Mouse (Mus musculus): ENCODE results near the gene Mtor. TPM values are rescaled to one million over a fixed set of nuclear protein-coding genes. Genes with fewer than 3 reads are reported as not detected.

The Mtor gene
- polyA plus RNA-seq, 1 experiment = 75.5 TPM

DNA sequence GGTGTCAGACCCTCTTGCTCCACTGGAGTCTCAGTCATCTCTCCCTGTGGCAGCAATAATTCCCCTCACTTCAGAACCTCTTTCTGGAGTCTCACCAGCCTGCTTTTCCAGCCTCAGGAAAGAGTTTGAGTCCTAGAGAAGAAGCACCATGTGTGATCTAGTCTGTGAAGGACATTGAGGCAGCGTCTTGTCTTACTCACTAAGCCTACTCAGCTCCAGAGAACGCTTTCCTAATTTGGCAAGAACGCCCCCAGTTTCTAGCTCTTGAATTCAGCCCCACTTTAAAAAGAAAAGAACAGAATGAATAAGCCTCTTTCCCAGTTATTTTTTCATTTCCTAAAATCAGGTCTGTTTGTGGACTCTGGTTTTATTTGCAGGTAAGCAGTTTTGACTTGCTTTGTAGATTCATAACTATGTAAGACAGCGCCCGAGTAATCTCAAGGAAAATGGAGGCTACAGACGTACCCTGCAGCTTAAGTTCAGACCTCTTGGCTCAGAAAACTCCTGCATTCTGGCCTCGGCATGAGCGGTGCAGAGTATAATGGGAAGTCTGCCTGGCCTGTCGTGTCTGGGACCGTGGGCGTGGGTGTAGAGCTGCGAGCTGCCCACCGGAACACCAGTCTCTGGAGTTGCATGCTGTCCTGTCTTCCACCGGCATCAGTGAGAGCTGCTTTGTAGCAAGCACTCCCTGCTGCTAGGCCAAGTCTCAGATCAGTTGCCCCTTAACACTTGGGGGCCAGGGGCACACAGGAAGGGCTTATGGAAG is 59.9 kb downstream of the Mtor start:
- no peaks in the 10 kb centered on the region for H3K27me3 ChIP-seq (ENCODE audit: control insufficient read depth, insufficient read depth, low read length)
- H3K36me3 ChIP-seq (ENCODE audit: control insufficient read depth, insufficient read depth, low read length) = peaks cover 2% of the 10 kb centered on the region; the same call in 1 of the 2 replicates
- no peaks in the 10 kb centered on the region; the same call in 1 of the 2 replicates for H3K4me1 ChIP-seq (ENCODE audit: control insufficient read depth, insufficient read depth, low read length)
- no peak overlapping the region for H3K4me3 ChIP-seq (ENCODE audit: control insufficient read depth, low read depth, low read length)
- H3K27ac ChIP-seq (ENCODE audit: control insufficient read depth, insufficient read depth, low read depth, low read length) = no peak overlapping the region
- no peak for TF ChIP-seq CTCF (IDR thresholded peaks at IDR 0.05; ENCODE audit: control insufficient read depth, insufficient read depth, insufficient replicate concordance, low read depth, low read length)
- no peak for TF ChIP-seq POLR2A (IDR thresholded peaks at IDR 0.05; ENCODE audit: control insufficient read depth, low read depth, low read length)

DNA sequence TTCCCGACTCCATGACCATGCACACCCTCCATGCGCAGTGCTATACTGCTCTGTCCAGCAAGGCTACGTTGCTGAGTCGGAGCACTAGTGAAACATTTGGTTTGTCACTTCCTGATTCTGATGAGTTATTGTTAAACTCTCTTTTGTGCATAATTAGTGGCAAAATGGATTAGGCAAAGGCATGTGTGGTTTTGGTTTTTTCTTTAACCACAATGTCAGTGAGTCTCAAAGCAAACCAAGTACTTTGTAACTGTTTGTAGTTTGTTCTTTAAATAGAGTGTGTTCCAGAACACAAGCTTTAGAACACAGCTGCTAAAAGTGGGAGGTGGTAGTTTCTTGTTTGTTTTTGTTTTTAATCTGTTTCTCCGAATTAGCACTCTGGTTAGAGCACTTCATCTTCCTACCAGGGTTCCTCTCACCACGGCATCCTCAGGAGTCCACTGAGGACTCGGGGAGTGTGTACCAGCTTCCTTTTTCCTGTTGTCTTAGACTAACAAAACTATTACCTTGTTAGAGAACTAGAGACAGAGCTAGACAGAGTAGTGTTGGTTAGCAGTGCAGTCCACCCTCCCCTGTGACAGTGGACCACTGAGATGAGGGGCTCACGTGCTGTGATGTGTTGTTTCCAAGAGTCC is 61.2 kb downstream of the Mtor start:
- no peaks in the 10 kb centered on the region; the same call in 1 of the 2 replicates for H3K4me1 ChIP-seq (ENCODE audit: control insufficient read depth, insufficient read depth, low read length)
- H3K4me3 ChIP-seq (ENCODE audit: control insufficient read depth, low read depth, low read length) = no peak overlapping the region
- no peaks in the 10 kb centered on the region for H3K27me3 ChIP-seq (ENCODE audit: control insufficient read depth, insufficient read depth, low read length)
- H3K36me3 ChIP-seq (ENCODE audit: control insufficient read depth, insufficient read depth, low read length) = peaks cover 2% of the 10 kb centered on the region; the same call in 1 of the 2 replicates
- no peak overlapping the region for H3K27ac ChIP-seq (ENCODE audit: control insufficient read depth, insufficient read depth, low read depth, low read length)
- TF ChIP-seq POLR2A (IDR thresholded peaks at IDR 0.05; ENCODE audit: control insufficient read depth, low read depth, low read length) = no peak
- no peak for TF ChIP-seq CTCF (IDR thresholded peaks at IDR 0.05; ENCODE audit: control insufficient read depth, insufficient read depth, insufficient replicate concordance, low read depth, low read length)

DNA sequence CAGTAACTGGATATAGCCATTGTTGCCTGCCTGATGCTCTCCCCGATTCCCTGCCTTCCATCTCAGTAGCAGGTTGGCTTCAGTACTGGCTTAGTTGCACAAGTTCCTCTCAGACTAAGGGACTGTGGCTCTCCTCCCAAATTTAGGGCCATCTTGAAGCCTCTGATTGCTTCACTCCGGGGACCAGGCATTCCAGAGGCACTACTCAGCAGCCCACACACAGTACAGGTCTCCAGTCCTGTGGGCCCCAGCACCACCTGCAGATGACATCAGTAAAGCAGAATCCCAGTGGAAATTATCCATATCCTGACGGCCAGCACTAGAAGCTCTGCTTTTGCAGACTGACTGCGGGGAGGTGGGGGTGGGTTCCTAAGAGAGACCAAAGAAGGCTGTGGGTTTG is 62.3 kb downstream of the Mtor start:
- no peak overlapping the region for H3K27ac ChIP-seq (ENCODE audit: control insufficient read depth, insufficient read depth, low read depth, low read length)
- no peaks in the 10 kb centered on the region; the same call in 1 of the 2 replicates for H3K4me1 ChIP-seq (ENCODE audit: control insufficient read depth, insufficient read depth, low read length)
- TF ChIP-seq POLR2A (IDR thresholded peaks at IDR 0.05; ENCODE audit: control insufficient read depth, low read depth, low read length) (no peak), CTCF (IDR thresholded peaks at IDR 0.05; ENCODE audit: control insufficient read depth, insufficient read depth, insufficient replicate concordance, low read depth, low read length) (no peak)
- no peaks in the 10 kb centered on the region for H3K27me3 ChIP-seq (ENCODE audit: control insufficient read depth, insufficient read depth, low read length)
- H3K4me3 ChIP-seq (ENCODE audit: control insufficient read depth, low read depth, low read length) = no peak overlapping the region
- peaks cover 4% of the 10 kb centered on the region for H3K36me3 ChIP-seq (ENCODE audit: control insufficient read depth, insufficient read depth, low read length)

DNA sequence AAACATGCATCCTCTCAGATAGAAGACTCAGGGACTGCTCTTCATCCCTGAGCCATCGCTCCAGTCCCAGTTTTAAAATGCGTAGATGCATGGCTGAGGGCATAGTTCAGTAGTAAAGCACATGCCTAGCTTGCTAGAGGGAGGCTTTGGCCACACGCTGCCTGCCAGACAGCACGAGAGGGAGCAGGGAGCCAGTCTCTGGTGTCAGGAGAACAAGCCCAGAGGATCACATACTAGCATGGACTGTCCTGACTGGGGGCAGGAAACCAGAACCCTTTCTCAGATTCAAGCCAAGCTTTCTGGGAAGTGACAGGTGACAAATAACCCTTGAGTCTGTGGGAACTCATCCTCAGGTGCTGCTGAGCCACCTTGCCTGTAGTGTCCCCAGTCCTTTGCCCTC is 62.9 kb downstream of the Mtor start:
- TF ChIP-seq POLR2A (IDR thresholded peaks at IDR 0.05; ENCODE audit: control insufficient read depth, low read depth, low read length) = no peak
- no peak for TF ChIP-seq CTCF (IDR thresholded peaks at IDR 0.05; ENCODE audit: control insufficient read depth, insufficient read depth, insufficient replicate concordance, low read depth, low read length)
- Histone ChIP-seq H3K27me3 (ENCODE audit: control insufficient read depth, insufficient read depth, low read length) (no peaks in the 10 kb centered on the region), H3K36me3 (ENCODE audit: control insufficient read depth, insufficient read depth, low read length) (peaks cover 4% of the 10 kb centered on the region), H3K4me3 (ENCODE audit: control insufficient read depth, low read depth, low read length) (no peak overlapping the region), H3K4me1 (ENCODE audit: control insufficient read depth, insufficient read depth, low read length) (no peaks in the 10 kb centered on the region; the same call in 1 of the 2 replicates), H3K27ac (ENCODE audit: control insufficient read depth, insufficient read depth, low read depth, low read length) (no peak overlapping the region)

DNA sequence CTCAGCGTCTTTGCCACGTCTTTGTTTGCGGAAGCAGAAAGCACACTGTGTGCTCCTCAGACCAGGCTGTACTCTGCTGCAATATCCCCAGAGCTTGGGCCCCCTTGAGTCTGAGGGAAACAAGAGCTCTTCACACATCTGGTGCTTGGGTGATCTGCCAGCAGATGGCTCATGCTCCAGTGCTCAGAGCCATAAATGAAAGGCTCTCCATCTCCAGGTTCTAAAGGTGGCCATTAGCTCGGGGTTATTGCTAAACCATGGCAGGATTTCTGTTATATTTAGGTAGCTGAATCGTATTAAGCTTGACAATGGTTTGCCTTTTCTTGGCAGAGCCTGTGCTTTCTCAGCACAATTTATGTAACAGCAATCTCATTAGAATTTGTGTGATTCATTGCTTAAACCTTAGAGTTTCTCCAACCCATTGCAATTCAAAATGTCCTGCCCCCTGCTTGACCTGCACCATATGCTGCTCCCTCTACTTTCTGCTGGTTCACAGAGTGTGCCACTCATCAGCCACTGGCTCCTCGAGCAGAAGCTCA is 64.7 kb downstream of the Mtor start:
- peaks cover 4% of the 10 kb centered on the region for H3K36me3 ChIP-seq (ENCODE audit: control insufficient read depth, insufficient read depth, low read length)
- no peak overlapping the region for H3K27ac ChIP-seq (ENCODE audit: control insufficient read depth, insufficient read depth, low read depth, low read length)
- TF ChIP-seq CTCF (IDR thresholded peaks at IDR 0.05; ENCODE audit: control insufficient read depth, insufficient read depth, insufficient replicate concordance, low read depth, low read length) (no peak), POLR2A (IDR thresholded peaks at IDR 0.05; ENCODE audit: control insufficient read depth, low read depth, low read length) (no peak)
- no peaks in the 10 kb centered on the region for H3K27me3 ChIP-seq (ENCODE audit: control insufficient read depth, insufficient read depth, low read length)
- no peak overlapping the region for H3K4me3 ChIP-seq (ENCODE audit: control insufficient read depth, low read depth, low read length)
- H3K4me1 ChIP-seq (ENCODE audit: control insufficient read depth, insufficient read depth, low read length) = no peaks in the 10 kb centered on the region; the same call in 1 of the 2 replicates

DNA sequence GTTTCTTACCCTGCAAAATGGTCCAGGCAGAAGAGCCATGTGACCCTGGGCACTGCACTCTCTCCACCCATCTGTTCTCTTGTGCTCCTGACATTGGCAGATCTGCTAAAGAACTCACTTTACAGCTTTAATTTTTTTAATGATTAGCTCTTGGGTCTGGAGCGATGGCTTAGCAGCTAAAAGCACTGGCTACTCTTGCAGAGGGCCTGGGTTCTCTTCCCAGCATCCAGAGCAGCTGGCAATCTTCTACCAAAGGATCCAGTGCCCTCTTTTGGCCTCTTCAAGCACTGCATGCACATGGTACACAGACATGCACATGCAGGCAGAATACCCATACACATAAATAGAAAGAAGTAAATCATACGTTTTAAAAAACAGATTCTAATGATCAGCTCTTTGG is 66.9 kb downstream of the Mtor start:
- Histone ChIP-seq H3K4me1 (ENCODE audit: control insufficient read depth, insufficient read depth, low read length) (0 out of 2 replicates have a peak, but pooled peaks cover 2% of the 10 kb centered on the region), H3K4me3 (ENCODE audit: control insufficient read depth, low read depth, low read length) (no peak overlapping the region), H3K27ac (ENCODE audit: control insufficient read depth, insufficient read depth, low read depth, low read length) (0 out of 2 replicates have a peak overlapping the region, but pooled peaks have one; percentile 8), H3K36me3 (ENCODE audit: control insufficient read depth, insufficient read depth, low read length) (peaks cover 4% of the 10 kb centered on the region), H3K27me3 (ENCODE audit: control insufficient read depth, insufficient read depth, low read length) (no peaks in the 10 kb centered on the region)
- no peak for TF ChIP-seq CTCF (IDR thresholded peaks at IDR 0.05; ENCODE audit: control insufficient read depth, insufficient read depth, insufficient replicate concordance, low read depth, low read length)
- TF ChIP-seq POLR2A (IDR thresholded peaks at IDR 0.05; ENCODE audit: control insufficient read depth, low read depth, low read length) = no peak

DNA sequence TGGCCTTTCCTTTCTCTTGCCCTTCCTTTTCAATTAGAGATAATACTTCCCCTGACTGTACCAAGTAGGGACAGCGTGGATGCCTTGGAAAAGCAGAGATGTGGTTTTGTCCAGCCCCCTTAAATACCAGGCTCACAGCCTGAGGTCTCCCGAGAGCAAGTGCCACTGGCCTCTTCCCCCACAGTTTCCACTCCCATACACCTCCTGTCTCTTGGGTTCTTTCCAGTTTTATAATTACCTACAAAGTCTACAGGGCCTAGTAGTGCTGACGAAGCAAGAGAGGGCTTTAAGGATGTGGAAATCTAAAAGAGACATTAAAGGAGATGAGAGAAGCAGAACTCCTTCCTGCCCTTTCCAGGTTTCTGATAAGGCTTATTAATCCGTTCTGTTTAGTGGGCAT is 69.4 kb downstream of the Mtor start:
- Histone ChIP-seq H3K4me1 (ENCODE audit: control insufficient read depth, insufficient read depth, low read length) (0 out of 2 replicates have a peak, but pooled peaks cover 2% of the 10 kb centered on the region), H3K4me3 (ENCODE audit: control insufficient read depth, low read depth, low read length) (no peak overlapping the region), H3K27ac (ENCODE audit: control insufficient read depth, insufficient read depth, low read depth, low read length) (no peak overlapping the region), H3K27me3 (ENCODE audit: control insufficient read depth, insufficient read depth, low read length) (no peaks in the 10 kb centered on the region), H3K36me3 (ENCODE audit: control insufficient read depth, insufficient read depth, low read length) (peaks cover 4% of the 10 kb centered on the region)
- TF ChIP-seq CTCF (IDR thresholded peaks at IDR 0.05; ENCODE audit: control insufficient read depth, insufficient read depth, insufficient replicate concordance, low read depth, low read length) (no peak), POLR2A (IDR thresholded peaks at IDR 0.05; ENCODE audit: control insufficient read depth, low read depth, low read length) (no peak)
